Mouse (Mus musculus): Measurements from ENCODE around the gene Zbtb7a. TPM values are rescaled to one million over a fixed set of nuclear protein-coding genes. Genes with fewer than 3 reads are reported as not detected.

Gene Zbtb7a
- polyA plus RNA-seq, 1 experiment from 2014 or later: 13.5 TPM

DNA sequence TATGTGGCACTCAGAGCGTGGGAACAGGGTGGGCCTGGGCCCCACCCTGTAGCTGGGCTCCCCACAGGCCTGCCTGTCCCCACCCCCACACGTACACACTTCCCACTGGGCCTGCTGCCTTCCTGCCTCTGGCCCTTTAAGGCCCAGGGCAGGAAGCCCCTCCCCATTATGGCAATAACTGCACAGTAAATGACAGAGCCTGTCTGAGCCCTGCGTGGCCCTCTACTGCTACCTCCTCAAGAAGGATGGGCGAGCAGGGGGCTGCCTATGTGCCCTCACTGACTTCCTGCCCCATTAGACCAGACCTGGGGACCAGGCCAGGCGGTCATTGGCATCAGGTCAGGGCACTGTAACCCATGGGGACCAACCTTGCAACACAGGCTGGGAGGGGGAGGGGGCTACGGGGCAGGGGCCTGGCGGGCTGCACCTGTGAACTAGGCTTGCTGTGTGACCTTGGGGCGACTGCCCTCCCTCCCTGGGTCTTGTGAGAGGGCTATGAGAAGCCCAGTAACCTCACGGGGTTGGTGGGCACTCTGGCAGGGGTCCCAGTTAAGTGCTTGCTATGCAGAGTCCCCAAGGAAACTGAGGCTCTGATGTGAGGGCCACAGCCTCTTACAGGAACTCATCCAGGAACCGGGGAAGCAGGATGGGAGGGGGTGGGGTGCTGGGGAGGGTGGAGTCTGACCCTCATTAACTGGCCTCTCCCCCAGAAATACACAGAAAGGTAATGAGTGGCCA is 5.9 kb downstream of the Zbtb7a start:
- no peaks in the 10 kb centered on the region for H3K9me3 ChIP-seq
- H3K4me2 ChIP-seq: peak overlapping the region; percentile 96
- peak overlapping the region; percentile 4; the same call in 1 of the 2 replicates for H3K4me3 ChIP-seq
- peaks cover 59% of the 10 kb centered on the region for H3K4me1 ChIP-seq (replicated peaks)
- no peak for ATAC-seq (ENCODE audit: low FRiP score)
- WGBS: 67% methylated on average over 10 of the region's 10 CpGs
- peaks cover under 1% of the 10 kb centered on the region; the same call in 1 of the 2 replicates for H3K27me3 ChIP-seq
- peaks cover 26% of the 10 kb centered on the region for H3K36me3 ChIP-seq
- H3K9ac ChIP-seq: peak overlapping the region; percentile 93; the same call in 1 of the 2 replicates
- H3K27ac ChIP-seq: peak overlapping the region; percentile 40

DNA sequence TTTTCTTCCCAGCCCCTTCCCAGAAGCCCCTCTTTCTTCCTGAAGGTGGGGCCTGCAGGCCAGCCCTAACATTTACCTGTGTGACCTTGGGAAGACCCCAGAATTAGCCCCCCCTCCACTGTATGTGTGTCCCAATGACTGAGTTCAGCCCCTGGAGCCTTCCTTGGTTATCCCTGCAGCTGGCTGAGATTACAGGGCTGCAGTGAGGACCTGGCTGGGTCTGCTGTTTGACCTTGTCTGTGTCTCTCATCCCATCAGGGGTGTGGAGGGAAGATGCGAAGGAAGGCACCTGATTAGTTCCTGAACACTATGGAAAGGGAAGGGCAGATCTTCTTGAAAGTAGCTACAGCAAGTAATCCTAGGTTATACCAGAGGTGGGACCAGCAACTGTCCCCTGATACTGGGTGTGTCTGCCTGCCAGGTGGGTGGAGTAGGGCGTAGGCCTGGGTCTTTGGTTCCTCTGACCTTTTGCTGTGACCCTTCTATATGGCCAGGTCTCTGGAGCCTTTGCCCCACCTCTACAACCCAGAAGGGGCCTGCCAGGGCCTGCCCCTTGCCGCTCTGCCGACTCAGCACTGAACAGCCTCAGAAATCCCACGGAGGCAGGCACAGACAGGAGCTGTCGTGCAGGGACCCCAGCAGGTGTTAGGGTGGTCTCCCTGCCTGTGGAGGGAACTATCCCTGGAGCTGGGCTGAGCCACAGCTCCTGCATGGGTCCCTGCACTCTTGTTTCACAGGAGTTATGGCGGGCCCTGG is 6.6 kb downstream of the Zbtb7a start:
- H3K4me1 ChIP-seq (replicated peaks): peaks cover 60% of the 10 kb centered on the region

DNA sequence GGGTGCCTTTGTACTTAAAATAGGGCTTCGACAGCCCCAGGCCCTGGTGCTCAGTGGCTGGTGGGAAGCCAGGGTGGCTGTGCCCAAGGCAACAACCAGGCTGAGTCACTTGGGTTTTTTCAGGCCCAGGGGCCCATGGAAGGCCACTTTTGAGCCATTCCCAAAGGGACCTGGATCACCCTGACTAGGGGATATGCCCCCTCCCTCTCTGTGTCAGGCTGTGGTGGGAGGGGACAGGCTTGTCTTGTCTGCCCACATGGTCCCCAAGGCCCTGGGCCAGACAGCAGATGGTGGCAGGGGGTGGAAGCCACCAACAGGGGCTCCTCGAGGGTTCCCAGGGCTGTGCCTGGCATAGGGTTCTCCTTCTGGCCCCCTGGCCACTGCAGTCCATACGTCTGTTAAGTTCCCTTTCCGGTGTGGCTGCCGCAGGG is 7.5 kb downstream of the Zbtb7a start:
- no peak for ATAC-seq (ENCODE audit: low FRiP score)
- H3K4me2 ChIP-seq: no peak overlapping the region
- H3K4me3 ChIP-seq: no peak overlapping the region
- H3K9ac ChIP-seq: peak overlapping the region; percentile 93
- peak overlapping the region; percentile 44 for H3K27ac ChIP-seq
- H3K9me3 ChIP-seq: no peaks in the 10 kb centered on the region
- peaks cover 62% of the 10 kb centered on the region for H3K4me1 ChIP-seq (replicated peaks)
- no peaks in the 10 kb centered on the region for H3K27me3 ChIP-seq
- 35% methylated on average over 5 of the region's 5 CpGs for WGBS
- peaks cover 43% of the 10 kb centered on the region for H3K36me3 ChIP-seq

More for the DNA sequence above, 6.6 kb downstream of the Zbtb7a start:
- no peaks in the 10 kb centered on the region for H3K9me3 ChIP-seq
- H3K4me3 ChIP-seq: no peak overlapping the region
- 79% methylated on average over 7 of the region's 7 CpGs for WGBS
- H3K4me2 ChIP-seq: no peak overlapping the region
- no peaks in the 10 kb centered on the region for H3K27me3 ChIP-seq
- H3K36me3 ChIP-seq: peaks cover 33% of the 10 kb centered on the region
- 0 out of 2 replicates have a peak overlapping the region, but pooled peaks have one; percentile 8 for H3K27ac ChIP-seq
- peak overlapping the region; percentile 93; the same call in 1 of the 2 replicates for H3K9ac ChIP-seq
- ATAC-seq (ENCODE audit: low FRiP score): no peak

DNA sequence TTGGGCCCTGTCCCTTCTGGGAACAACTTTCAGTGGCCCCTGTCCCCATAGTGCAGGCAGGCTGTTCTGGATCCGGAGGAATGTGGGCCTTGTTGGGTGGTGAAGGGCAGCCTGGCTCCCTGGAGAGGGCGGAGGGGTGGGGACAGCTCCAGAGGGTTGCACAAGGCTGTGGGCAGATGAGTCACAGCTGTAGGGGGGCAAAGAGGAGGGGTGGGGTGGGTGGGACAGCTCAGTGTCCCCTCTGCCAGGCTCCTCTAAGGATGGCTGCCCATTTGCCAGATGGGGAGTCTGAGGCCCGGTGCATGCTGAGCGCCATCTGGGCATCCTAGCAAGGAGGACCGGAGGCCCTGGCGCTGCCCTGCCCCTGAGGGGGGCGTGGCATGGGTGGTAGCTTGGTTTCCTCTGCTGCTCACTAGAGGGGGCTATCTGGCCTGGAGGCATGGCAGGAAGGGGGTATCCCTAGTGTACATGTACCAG is 8.2 kb downstream of the Zbtb7a start:
- peaks cover 60% of the 10 kb centered on the region for H3K4me1 ChIP-seq (replicated peaks)
- no peak for ATAC-seq (ENCODE audit: low FRiP score)

DNA sequence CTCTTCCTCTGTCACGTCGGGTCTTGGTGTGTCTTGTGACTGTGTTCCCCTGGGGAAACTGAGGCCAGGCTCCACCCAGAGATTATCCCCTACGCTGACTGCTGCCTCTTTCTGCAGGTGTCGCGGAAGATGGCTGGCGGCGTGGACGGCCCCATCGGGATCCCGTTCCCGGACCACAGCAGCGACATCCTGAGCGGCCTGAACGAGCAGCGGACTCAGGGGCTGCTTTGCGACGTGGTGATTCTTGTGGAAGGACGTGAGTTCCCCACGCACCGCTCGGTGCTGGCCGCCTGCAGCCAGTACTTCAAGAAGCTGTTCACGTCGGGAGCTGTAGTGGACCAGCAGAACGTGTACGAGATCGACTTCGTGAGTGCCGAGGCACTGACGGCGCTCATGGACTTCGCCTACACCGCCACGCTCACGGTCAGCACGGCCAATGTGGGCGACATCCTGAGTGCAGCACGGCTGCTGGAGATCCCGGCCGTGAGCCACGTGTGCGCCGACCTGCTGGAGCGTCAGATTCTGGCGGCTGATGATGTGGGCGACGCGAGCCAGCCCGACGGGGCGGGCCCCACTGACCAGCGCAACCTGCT is 8.9 kb downstream of the Zbtb7a start:
- 96% methylated on average over 52 of the region's 52 CpGs for WGBS
- H3K9me3 ChIP-seq: no peaks in the 10 kb centered on the region
- no peak overlapping the region for H3K4me3 ChIP-seq
- H3K4me2 ChIP-seq: no peak overlapping the region
- H3K36me3 ChIP-seq: peaks cover 57% of the 10 kb centered on the region
- no peak overlapping the region for H3K9ac ChIP-seq
- ATAC-seq (ENCODE audit: low FRiP score): no peak
- no peaks in the 10 kb centered on the region for H3K27me3 ChIP-seq
- H3K27ac ChIP-seq: no peak overlapping the region
- peaks cover 52% of the 10 kb centered on the region for H3K4me1 ChIP-seq (replicated peaks)

More for the DNA sequence above, 8.2 kb downstream of the Zbtb7a start:
- Histone ChIP-seq H3K9me3 (no peaks in the 10 kb centered on the region), H3K4me3 (no peak overlapping the region), H3K4me2 (no peak overlapping the region), H3K36me3 (peaks cover 49% of the 10 kb centered on the region), H3K9ac (peak overlapping the region; percentile 49), H3K27me3 (no peaks in the 10 kb centered on the region), H3K27ac (peak overlapping the region; percentile 44; the same call in 1 of the 2 replicates)
- whole genome bisulfite sequencing: 91% methylated on average over 7 of the region's 7 CpGs

DNA sequence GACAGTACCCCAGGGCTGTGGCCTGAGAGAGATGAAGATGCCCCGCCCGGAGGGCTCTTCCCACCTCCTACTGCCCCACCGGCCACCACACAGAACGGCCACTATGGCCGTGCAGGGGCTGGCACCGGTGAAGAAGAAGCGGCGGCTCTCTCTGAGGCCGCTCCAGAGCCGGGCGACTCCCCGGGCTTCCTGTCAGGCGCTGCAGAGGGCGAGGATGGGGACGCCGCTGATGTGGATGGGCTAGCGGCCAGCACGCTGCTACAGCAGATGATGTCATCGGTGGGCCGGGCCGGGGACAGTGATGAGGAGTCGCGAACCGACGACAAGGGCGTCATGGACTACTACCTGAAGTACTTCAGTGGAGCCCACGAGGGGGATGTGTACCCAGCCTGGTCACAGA is 9.6 kb downstream of the Zbtb7a start:
- no peak for ATAC-seq (ENCODE audit: low FRiP score)
- H3K4me2 ChIP-seq: no peak overlapping the region

DNA sequence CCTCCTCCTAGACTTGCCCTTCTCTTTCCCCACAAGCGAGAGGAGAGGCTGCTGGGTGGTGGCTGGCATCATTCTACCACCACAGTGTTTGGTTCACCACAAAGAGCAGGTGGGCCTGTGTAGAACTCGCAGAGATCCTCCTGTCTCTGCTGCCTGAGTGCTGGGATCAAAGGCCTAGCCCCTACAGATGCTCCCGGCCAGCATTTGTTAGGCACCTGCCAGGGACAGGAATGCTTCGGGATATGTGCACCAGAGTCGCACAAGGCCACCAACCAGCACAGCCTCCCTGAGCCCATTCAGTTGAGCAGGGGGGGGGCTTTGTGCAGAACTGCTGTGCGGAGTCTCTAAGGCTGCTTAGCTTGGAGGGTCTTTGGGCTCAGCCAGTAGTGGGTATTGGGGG is 10.3 kb downstream of the Zbtb7a start:
- WGBS: 93% methylated on average over 6 of the region's 6 CpGs
- H3K36me3 ChIP-seq: peaks cover 70% of the 10 kb centered on the region
- no peak overlapping the region for H3K27ac ChIP-seq
- H3K4me2 ChIP-seq: no peak overlapping the region
- H3K9me3 ChIP-seq: no peaks in the 10 kb centered on the region
- ATAC-seq (ENCODE audit: low FRiP score): no peak
- no peak overlapping the region for H3K9ac ChIP-seq
- H3K4me1 ChIP-seq (replicated peaks): peaks cover 39% of the 10 kb centered on the region
- H3K4me3 ChIP-seq: no peak overlapping the region
- no peaks in the 10 kb centered on the region for H3K27me3 ChIP-seq

More for the DNA sequence above, 9.6 kb downstream of the Zbtb7a start:
- peaks cover 45% of the 10 kb centered on the region for H3K4me1 ChIP-seq (replicated peaks)
- H3K27me3 ChIP-seq: no peaks in the 10 kb centered on the region
- no peak overlapping the region for H3K4me3 ChIP-seq
- no peaks in the 10 kb centered on the region for H3K9me3 ChIP-seq
- no peak overlapping the region for H3K27ac ChIP-seq
- peaks cover 64% of the 10 kb centered on the region for H3K36me3 ChIP-seq
- H3K9ac ChIP-seq: no peak overlapping the region
- WGBS: 94% methylated on average over 27 of the region's 27 CpGs

DNA sequence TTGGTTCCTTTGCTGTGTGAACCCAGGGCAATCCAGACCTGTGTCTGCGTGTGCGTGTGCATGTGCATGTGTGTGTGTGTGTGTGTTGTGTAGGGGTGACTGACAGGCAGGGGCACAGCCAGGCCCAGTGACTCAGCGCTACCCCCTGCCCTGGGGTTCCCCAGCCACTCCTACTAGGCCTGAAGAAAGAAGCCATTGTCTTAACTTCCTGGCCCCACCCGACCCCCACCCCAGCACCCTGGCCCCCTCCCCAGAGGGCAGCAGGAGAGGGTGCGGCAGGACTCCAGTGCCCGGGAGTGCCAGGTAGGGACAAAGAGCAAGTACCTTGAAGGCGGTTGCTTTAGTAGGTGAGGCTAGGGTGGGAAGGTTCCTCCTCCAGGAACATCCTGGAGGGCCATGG is 10.8 kb downstream of the Zbtb7a start:
- peaks cover 34% of the 10 kb centered on the region for H3K4me1 ChIP-seq (replicated peaks)
- peaks cover 74% of the 10 kb centered on the region for H3K36me3 ChIP-seq
- WGBS: 91% methylated on average over 7 of the region's 7 CpGs
- no peak for ATAC-seq (ENCODE audit: low FRiP score)
- no peaks in the 10 kb centered on the region for H3K9me3 ChIP-seq
- H3K4me3 ChIP-seq: no peak overlapping the region
- H3K27me3 ChIP-seq: no peaks in the 10 kb centered on the region
- no peak overlapping the region for H3K4me2 ChIP-seq
- H3K27ac ChIP-seq: no peak overlapping the region
- H3K9ac ChIP-seq: no peak overlapping the region

DNA sequence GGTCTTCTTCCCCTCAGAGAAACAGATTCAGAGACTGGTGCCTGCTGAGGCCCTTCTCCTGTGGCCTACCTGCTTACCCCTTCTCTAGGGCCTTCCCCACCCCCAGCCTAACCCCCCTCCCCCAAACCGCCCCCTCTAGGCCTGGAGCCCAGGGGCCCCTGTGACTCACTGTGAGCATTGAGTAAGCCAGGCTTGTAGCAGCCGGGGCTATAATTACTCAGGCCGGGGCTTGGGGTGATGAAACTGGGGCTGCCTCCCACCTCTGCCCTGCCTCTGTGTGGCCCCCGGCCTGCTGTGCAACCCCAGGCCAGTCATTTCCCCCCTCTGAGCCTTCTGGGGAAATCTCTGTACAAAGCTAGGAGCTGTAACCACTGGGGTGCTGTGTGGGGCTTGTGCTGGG is 11.3 kb downstream of the Zbtb7a start:
- Histone ChIP-seq H3K36me3 (peaks cover 74% of the 10 kb centered on the region), H3K4me3 (no peak overlapping the region), H3K4me2 (no peak overlapping the region), H3K9me3 (no peaks in the 10 kb centered on the region), H3K4me1 (replicated peaks) (peaks cover 29% of the 10 kb centered on the region), H3K27ac (no peak overlapping the region), H3K27me3 (no peaks in the 10 kb centered on the region), H3K9ac (no peak overlapping the region)
- 92% methylated on average over 4 of the region's 4 CpGs for WGBS
- ATAC-seq (ENCODE audit: low FRiP score): no peak

DNA sequence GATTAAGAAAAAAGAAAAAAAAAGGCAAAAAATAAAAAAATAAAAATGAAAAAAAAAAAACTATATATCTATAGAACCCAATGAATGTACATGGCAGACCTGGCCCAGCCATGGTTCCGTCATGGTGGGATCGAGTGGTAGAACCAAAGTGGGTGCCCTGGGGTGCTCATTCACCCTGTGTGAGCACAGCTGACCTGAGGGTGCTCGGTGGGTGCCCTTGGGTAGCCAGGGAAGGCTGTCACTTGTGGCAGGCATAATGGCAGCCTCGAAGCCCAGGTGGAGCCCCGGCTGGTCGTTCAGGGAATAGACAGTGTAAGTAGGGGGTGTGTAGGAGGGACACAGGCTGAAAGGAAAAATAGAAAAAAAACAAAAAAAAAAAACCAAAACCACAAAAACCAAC is 16.2 kb downstream of the Zbtb7a start:
- no peak overlapping the region for H3K4me2 ChIP-seq
- no peaks in the 10 kb centered on the region for H3K9me3 ChIP-seq
- ATAC-seq (ENCODE audit: low FRiP score): no peak
- peaks cover 86% of the 10 kb centered on the region for H3K36me3 ChIP-seq
- H3K27me3 ChIP-seq: no peaks in the 10 kb centered on the region
- 71% methylated on average over 6 of the region's 6 CpGs for WGBS
- no peak overlapping the region for H3K9ac ChIP-seq
- peaks cover 5% of the 10 kb centered on the region; the same call in 1 of the 2 replicates for H3K4me1 ChIP-seq (replicated peaks)
- H3K4me3 ChIP-seq: no peak overlapping the region
- H3K27ac ChIP-seq: no peak overlapping the region

DNA sequence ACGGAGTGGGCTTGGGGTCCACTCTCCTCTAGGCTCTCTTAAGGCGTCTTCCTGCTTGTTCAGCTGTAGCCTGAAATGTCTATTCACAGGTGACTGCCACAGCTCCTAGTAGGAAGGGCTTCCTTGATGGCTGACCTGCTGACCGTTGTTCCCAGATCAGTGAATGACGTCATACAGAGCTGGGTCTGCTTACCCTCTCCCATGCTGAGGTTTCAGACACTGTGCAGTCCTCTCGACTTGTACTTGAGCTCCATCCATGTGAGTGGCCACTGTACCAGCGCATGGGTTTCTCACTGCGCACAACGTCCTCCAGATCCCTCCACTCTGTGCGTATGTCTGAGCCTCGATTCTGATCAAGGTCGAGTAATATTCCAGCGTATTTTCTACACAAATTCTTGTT is 17.6 kb downstream of the Zbtb7a start:
- H3K9me3 ChIP-seq: no peaks in the 10 kb centered on the region
- peak overlapping the region; percentile 55 for H3K27ac ChIP-seq

DNA sequence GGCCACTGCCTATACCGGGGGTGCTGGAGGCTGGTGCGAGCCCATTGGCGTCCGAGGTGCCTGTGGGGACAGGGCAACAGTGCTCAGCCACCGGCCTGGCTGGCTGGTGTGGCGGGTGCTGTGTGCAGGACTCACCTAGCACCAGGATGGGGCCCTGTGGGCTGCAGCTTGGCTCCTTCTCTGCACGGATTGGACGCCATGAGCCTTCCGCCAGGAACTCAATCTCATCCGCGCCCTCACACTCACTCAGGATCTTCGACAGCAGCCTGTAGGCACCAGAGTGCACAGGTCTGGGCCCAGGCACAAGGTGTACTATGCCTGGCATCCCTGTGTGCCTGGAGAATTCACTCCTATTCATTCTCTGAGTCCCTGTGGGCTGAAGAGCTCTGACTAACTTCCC is 19.3 kb downstream of the Zbtb7a start:
- Histone ChIP-seq H3K27me3 (no peaks in the 10 kb centered on the region), H3K36me3 (peaks cover 86% of the 10 kb centered on the region), H3K4me1 (replicated peaks) (no peaks in the 10 kb centered on the region), H3K4me3 (no peak overlapping the region), H3K27ac (no peak overlapping the region), H3K9ac (no peak overlapping the region), H3K9me3 (no peaks in the 10 kb centered on the region), H3K4me2 (no peak overlapping the region)
- ATAC-seq (ENCODE audit: low FRiP score): no peak
- WGBS: 93% methylated on average over 12 of the region's 12 CpGs

More for the DNA sequence above, 17.6 kb downstream of the Zbtb7a start:
- H3K27me3 ChIP-seq: no peaks in the 10 kb centered on the region
- no peaks in the 10 kb centered on the region for H3K4me1 ChIP-seq (replicated peaks)
- no peak overlapping the region for H3K9ac ChIP-seq
- ATAC-seq (ENCODE audit: low FRiP score): no peak
- peaks cover 86% of the 10 kb centered on the region for H3K36me3 ChIP-seq
- no peak overlapping the region for H3K4me2 ChIP-seq
- whole genome bisulfite sequencing: 79% methylated on average over 12 of the region's 12 CpGs
- no peak overlapping the region for H3K4me3 ChIP-seq
